In the genomic region with DNA sequence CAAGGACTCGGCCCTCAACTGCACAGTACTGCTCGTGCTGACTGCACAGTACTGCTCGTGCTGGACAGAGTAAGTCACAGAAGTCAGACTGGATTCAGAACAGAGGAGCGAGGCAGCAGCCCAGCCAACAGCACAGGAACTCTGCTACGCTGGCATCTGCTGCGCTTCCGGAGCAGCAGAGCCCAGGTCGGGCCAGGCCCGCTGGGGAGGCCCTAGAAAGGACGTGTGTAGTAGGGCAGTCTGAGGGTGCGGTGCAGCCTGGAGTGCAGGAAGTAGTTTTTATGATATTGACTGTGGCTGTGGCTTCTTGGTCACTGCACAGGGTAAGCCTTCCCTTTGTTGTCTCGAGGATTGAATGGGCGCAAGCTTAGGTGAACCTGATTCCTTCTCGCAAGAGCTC, we compare ENCODE assay signal across 14 mouse cellular contexts. TPM values are rescaled to one million over a fixed set of nuclear protein-coding genes. Genes with fewer than 3 reads are reported as not detected.
DNase-seq lines count a peak whose midpoint lies in the region; ATAC-seq and TF ChIP-seq lines count a peak whose summit lies in the region.
"Had no signal": no experiment of that assay in that cellular context is flagged by ENCODE, and none has a peak within 500 bp of the region (broad histone marks: within the 10 kb centered on the region; RNA-seq: fewer than 3 reads in every experiment).

No protein-coding gene starts in this region.

- TF ChIP-seq CTCF in stomach, postnatal 0 days (IDR thresholded peaks at IDR 0.05; ENCODE audit: low read depth), result no peak

- H3K9me3 ChIP-seq in megakaryocyte, embryonic 14.5 days, result no peaks in the 10 kb centered on the region
- no peaks in the 10 kb centered on the region for H3K9me3 ChIP-seq in stomach, postnatal 0 days (ENCODE audit: control insufficient read depth, low read length)
- no peaks in the 10 kb centered on the region for H3K9me3 ChIP-seq in forebrain, embryonic 10.5 days
- no peaks in the 10 kb centered on the region for H3K9me3 ChIP-seq in hindbrain, embryonic 13.5 days

- WGBS in stomach, postnatal 0 days, result 65% methylated on average over 14 of the region's 14 CpGs
- 94% methylated on average over 14 of the region's 14 CpGs for WGBS in forebrain, embryonic 10.5 days
- 93% methylated on average over 14 of the region's 14 CpGs for WGBS in hindbrain, embryonic 13.5 days

- H3K9ac ChIP-seq in stomach, postnatal 0 days (ENCODE audit: low read length), result no peak overlapping the region
- no peak overlapping the region for H3K9ac ChIP-seq in hindbrain, embryonic 13.5 days

- intact Hi-C loops in heart, postnatal 10 days (cut with DNase I), result no loop called here

- H3K27ac ChIP-seq in stomach, postnatal 0 days (replicated peaks), result peak overlapping the region; percentile 79
- H3K27ac ChIP-seq in forebrain, embryonic 10.5 days, result no peak overlapping the region
- no peak overlapping the region for H3K27ac ChIP-seq in hindbrain, embryonic 13.5 days

- peaks cover 61% of the 10 kb centered on the region for H3K4me1 ChIP-seq in megakaryocyte, embryonic 14.5 days
- no peaks in the 10 kb centered on the region; the same call in 1 of the 2 replicates for H3K4me1 ChIP-seq in stomach, postnatal 0 days (replicated peaks; ENCODE audit: control insufficient read depth, insufficient read depth)
- H3K4me1 ChIP-seq in forebrain, embryonic 10.5 days, result peaks cover 12% of the 10 kb centered on the region
- H3K4me1 ChIP-seq in hindbrain, embryonic 13.5 days (replicated peaks), result peaks cover 17% of the 10 kb centered on the region

- no peak overlapping the region for H3K4me2 ChIP-seq in stomach, postnatal 0 days (replicated peaks; ENCODE audit: low read depth)
- no peak overlapping the region for H3K4me2 ChIP-seq in hindbrain, embryonic 13.5 days

- peak; percentile 91 for DNase-seq in heart, adult 11 months
- no peak for DNase-seq in heart, postnatal 10 days
- peak; percentile 73 for DNase-seq in stomach, postnatal 0 days (ENCODE audit: low spot score)
- DNase-seq in forebrain, embryonic 10.5 days (ENCODE audit: extremely low spot score, low spot score), result no peak
- no peak for DNase-seq in left cerebral cortex, adult 9 months (ENCODE audit: low spot score in 2 of 2)
- DNase-seq: adrenal gland, postnatal 36 days; cerebellum, postnatal 10 days; kidney, postnatal 4 days had no signal

- no peaks in the 10 kb centered on the region for H3K27me3 ChIP-seq in megakaryocyte, embryonic 14.5 days (replicated peaks)
- H3K27me3 ChIP-seq in stomach, postnatal 0 days (ENCODE audit: control insufficient read depth, insufficient read depth, low read length), result no peaks in the 10 kb centered on the region
- H3K27me3 ChIP-seq in forebrain, embryonic 10.5 days (ENCODE audit: poor library complexity, severe bottlenecking), result no peaks in the 10 kb centered on the region
- no peaks in the 10 kb centered on the region for H3K27me3 ChIP-seq in hindbrain, embryonic 13.5 days
- H3K27me3 ChIP-seq: Patski had no signal

- H3K36me3 ChIP-seq in megakaryocyte, embryonic 14.5 days (replicated peaks; ENCODE audit: low read length), result peaks cover 28% of the 10 kb centered on the region
- H3K36me3 ChIP-seq in stomach, postnatal 0 days (ENCODE audit: control insufficient read depth, insufficient read depth, low read length), result no peaks in the 10 kb centered on the region
- peaks cover 58% of the 10 kb centered on the region for H3K36me3 ChIP-seq in forebrain, embryonic 10.5 days (replicated peaks)
- peaks cover 31% of the 10 kb centered on the region for H3K36me3 ChIP-seq in hindbrain, embryonic 13.5 days

- TF ChIP-seq EP300 in stomach, postnatal 0 days (optimal IDR thresholded peaks at IDR 0.05), result no peak

- H3K4me3 ChIP-seq in megakaryocyte, embryonic 14.5 days (replicated peaks), result peak overlapping the region; percentile 70
- no peak overlapping the region for H3K4me3 ChIP-seq in stomach, postnatal 0 days (ENCODE audit: low read depth, low read length)
- no peak overlapping the region for H3K4me3 ChIP-seq in forebrain, embryonic 10.5 days
- H3K4me3 ChIP-seq in hindbrain, embryonic 13.5 days, result no peak overlapping the region

- peak; percentile 57 for ATAC-seq in common myeloid progenitor, adult 5-6 weeks (replicated peaks; ENCODE audit: low read depth, poor library complexity, severe bottlenecking)
- ATAC-seq in stomach, postnatal 0 days (ENCODE audit: low FRiP score, low TSS enrichment), result peak; percentile 89
- no peak for ATAC-seq in hindbrain, embryonic 13.5 days (ENCODE audit: low FRiP score)
- ATAC-seq: Patski had no signal

RNA-seq across cellular contexts. Expression of gene Phxr2, which starts 0.8 kb away (rescaled TPM):
- not detected for total RNA-seq in heart, postnatal 10 days (2021)
- total RNA-seq in common myeloid progenitor, adult 5-6 weeks (2017), result not detected in 2 replicates
- polyA plus RNA-seq in megakaryocyte, embryonic 14.5 days (2012; ENCODE audit: insufficient read depth, low replicate concordance), result not detected in 2 replicates
- not detected in 2 replicates for polyA plus RNA-seq in stomach, postnatal 0 days (2015; fragmentation: Nextera tagmentation; extraction: Ambion mirVana)
- polyA plus RNA-seq in forebrain, embryonic 10.5 days (2016; fragmentation: Nextera tagmentation; extraction: Ambion mirVana), result 0.14 TPM in 1 of 2 replicates, not detected in the other
- polyA plus RNA-seq in hindbrain, embryonic 13.5 days (2015; fragmentation: Nextera tagmentation; extraction: Ambion mirVana), result not detected in 2 replicates
- total RNA-seq: adrenal gland, postnatal 36 days; heart, postnatal 25 days had no signal
- polyA plus RNA-seq: limb, embryonic 14.5 days; Patski had no signal

RNA-seq across cellular contexts. Expression of gene Galnt4, which starts 19.0 kb away (rescaled TPM):
- 1 to 10 TPM; 4.9 to 6.1 TPM for total RNA-seq in heart, postnatal 10 days (2021)
- 9.2 and 9.6 TPM in 2 replicates for total RNA-seq in common myeloid progenitor, adult 5-6 weeks (2017)
- 1.00 and 1.6 TPM in 2 replicates for polyA plus RNA-seq in megakaryocyte, embryonic 14.5 days (2012; ENCODE audit: insufficient read depth, low replicate concordance)
- polyA plus RNA-seq in stomach, postnatal 0 days (2015; fragmentation: Nextera tagmentation; extraction: Ambion mirVana), result 34.0 and 34.9 TPM in 2 replicates
- 5.0 and 5.3 TPM in 2 replicates for polyA plus RNA-seq in forebrain, embryonic 10.5 days (2016; fragmentation: Nextera tagmentation; extraction: Ambion mirVana)
- polyA plus RNA-seq in hindbrain, embryonic 13.5 days (2015; fragmentation: Nextera tagmentation; extraction: Ambion mirVana), result 3.1 and 3.9 TPM in 2 replicates

RNA-seq across cellular contexts. Expression of gene Poc1b, which starts 20.1 kb away (rescaled TPM):
- total RNA-seq in heart, postnatal 10 days (2021), result 10 to 100 TPM; 10.5 to 12.1 TPM
- 20.3 and 22.9 TPM in 2 replicates for total RNA-seq in common myeloid progenitor, adult 5-6 weeks (2017)
- 9.9 and 21.2 TPM in 2 replicates for polyA plus RNA-seq in megakaryocyte, embryonic 14.5 days (2012; ENCODE audit: insufficient read depth, low replicate concordance)
- polyA plus RNA-seq in stomach, postnatal 0 days (2015; fragmentation: Nextera tagmentation; extraction: Ambion mirVana), result 6.7 and 9.4 TPM in 2 replicates
- 35.0 and 36.0 TPM in 2 replicates for polyA plus RNA-seq in forebrain, embryonic 10.5 days (2016; fragmentation: Nextera tagmentation; extraction: Ambion mirVana)
- polyA plus RNA-seq in hindbrain, embryonic 13.5 days (2015; fragmentation: Nextera tagmentation; extraction: Ambion mirVana), result 10.1 and 11.9 TPM in 2 replicates

Comparison
In these comparisons a context has a peak if more than half of its experiments do, and no peak if none do; other contexts are left out.
1. DNase-seq: peak in heart, adult 11 months (single experiment) and stomach, postnatal 0 days (single experiment); none in heart, postnatal 10 days (0 of 2), forebrain, embryonic 10.5 days (single experiment) and left cerebral cortex, adult 9 months (0 of 2).